Mouse (Mus musculus) forebrain, embryonic 12.5 days (tissue): Measurements from ENCODE around the gene Atp2c2. TPM values are rescaled to one million over a fixed set of nuclear protein-coding genes. Genes with fewer than 3 reads are reported as not detected.

Experiments
- polyA plus RNA-seq: library from polyadenylated mRNA; unstranded; fragments of >200 nt; fragmentation: Nextera tagmentation; extraction: Ambion mirVana; gene quantifications from 2 replicates; pipeline ENCODE4 v1.2.1, GENCODE M21; 2016

The Atp2c2 gene
- polyA plus RNA-seq, 1 experiment from 2014 or later = 0.87 TPM

Other genes with a start within 250 kb of the Atp2c2 start
- gene Slc38a8, start 198.3 kb upstream of the Atp2c2 start, polyA plus RNA-seq = 0.20 TPM in 1 of 2 replicates, not detected in the other
- gene Mbtps1, start 141.3 kb upstream of the Atp2c2 start, polyA plus RNA-seq = 89.7 and 92.4 TPM in 2 replicates
- gene Hsdl1, start 124.8 kb upstream of the Atp2c2 start, polyA plus RNA-seq = 97.2 and 102 TPM in 2 replicates
- 0.21 and 0.26 TPM in 2 replicates for gene Dnaaf1, start 124.8 kb upstream of the Atp2c2 start, polyA plus RNA-seq
- 14.7 and 15.9 TPM in 2 replicates for gene Taf1c, start 94.8 kb upstream of the Atp2c2 start, polyA plus RNA-seq
- gene Adad2, start 87.3 kb upstream of the Atp2c2 start, polyA plus RNA-seq = 0.09 and 0.13 TPM in 2 replicates
- 0.06 and 0.08 TPM in 2 replicates for gene Kcng4, start 64.3 kb upstream of the Atp2c2 start, polyA plus RNA-seq
- 0.47 and 1.0 TPM in 2 replicates for gene Wfdc1, start 33.6 kb upstream of the Atp2c2 start, polyA plus RNA-seq
- 10.9 and 12.7 TPM in 2 replicates for gene Tldc1, start 78.4 kb downstream of the Atp2c2 start, polyA plus RNA-seq
- gene Cotl1, start 140.5 kb downstream of the Atp2c2 start, polyA plus RNA-seq = 148 and 282 TPM in 2 replicates
- gene Klhl36, start 162.3 kb downstream of the Atp2c2 start, polyA plus RNA-seq = 9.9 and 10.9 TPM in 2 replicates
- gene Usp10, start 210.4 kb downstream of the Atp2c2 start, polyA plus RNA-seq = 167 and 176 TPM in 2 replicates
- 5.6 TPM in 1 of 2 replicates, not detected in the other for gene Gm20388, start 210.8 kb downstream of the Atp2c2 start, polyA plus RNA-seq